Mouse (Mus musculus) CH12.LX (cell line): Measurements from ENCODE around the gene 1700029P11Rik.
A peak's percentile ranks its signal among the peaks of the same experiment; 100 is the strongest.

Source experiments
- BHLHE40 ChIP-seq: IDR thresholded peaks from 2 replicates; pipeline ENCODE4 v1.6.1; 2011; ENCODE audit warnings: mild to moderate bottlenecking, low read depth, low read length, improper control_type of control experiment
- CHD1 ChIP-seq: IDR thresholded peaks from 2 replicates; pipeline ENCODE4 v1.6.1; 2012; ENCODE audit warnings: low read depth, low read length, improper control_type of control experiment, inconsistent platforms
- CHD2 ChIP-seq: IDR thresholded peaks from 2 replicates; pipeline ENCODE4 v1.6.1; 2011; ENCODE audit warnings: low read length, improper control_type of control experiment
- CTCF ChIP-seq, 2 experiments: IDR thresholded peaks in 1 of 2; conservative IDR thresholded peaks in 1 of 2; 2 replicates each; pipeline ENCODE4 v1.5.1; 2011 to 2012; ENCODE audit warnings: low read depth in 2 of 2, low read length in 2 of 2, improper control_type of control experiment in 1 of 2, inconsistent platforms in 1 of 2, mild to moderate bottlenecking in 1 of 2, moderate library complexity in 1 of 2
- ELF1 ChIP-seq: IDR thresholded peaks from 2 replicates; pipeline ENCODE4 v1.6.1; 2014; ENCODE audit warnings: low read depth, mild to moderate bottlenecking, inconsistent platforms, low read length, improper control_type of control experiment
- HCFC1 ChIP-seq: IDR thresholded peaks from 2 replicates; pipeline ENCODE4 v1.6.1; 2012; ENCODE audit warnings: low read depth, mild to moderate bottlenecking, inconsistent platforms, low read length, improper control_type of control experiment
- IRF4 ChIP-seq: IDR thresholded peaks from 2 replicates; pipeline ENCODE4 v1.6.1; 2014; ENCODE audit warnings: low read depth, mild to moderate bottlenecking, inconsistent platforms, low read length, improper control_type of control experiment
- JUN ChIP-seq: IDR thresholded peaks from 2 replicates; pipeline ENCODE4 v1.6.1; 2011; ENCODE audit warnings: low read depth, mild to moderate bottlenecking, low read length, improper control_type of control experiment, moderate library complexity; ENCODE audit not compliant: insufficient read depth
- MAX ChIP-seq: IDR thresholded peaks from 2 replicates; pipeline ENCODE4 v1.6.1; 2011; ENCODE audit warnings: low read length, improper control_type of control experiment
- POLR2A ChIP-seq: IDR thresholded peaks from 2 replicates; pipeline ENCODE4 v1.6.1; 2011; ENCODE audit warnings: low read depth, mild to moderate bottlenecking, improper control_type of control experiment, low read length
- USF2 ChIP-seq: conservative IDR thresholded peaks from 2 replicates; pipeline ENCODE4 v1.6.1; 2011; ENCODE audit warnings: low read depth, low read length, improper control_type of control experiment

GRCm38 (mm10) chr15:81938246-81938645 is 42.1 kb upstream of the 1700029P11Rik start:
- TF ChIP-seq BHLHE40 (no peak), CHD2 (no peak), USF2 (no peak), HCFC1 (no peak), POLR2A (no peak), CTCF (conservative IDR thresholded peaks at IDR 0.05 in 1 of 2, IDR thresholded peaks at IDR 0.05 in 1 of 2; ENCODE audit: low read depth in 2 of 2, low read length in 2 of 2) (peak; percentile 20 to 88; a peak in 3 of 4 replicates), JUN (no peak), IRF4 (no peak; the same call in 1 of the 2 replicates), CHD1 (no peak), ELF1 (no peak), MAX (no peak)
